Mouse (Mus musculus): ENCODE measurements around the gene Otx2. TPM values are rescaled to one million over a fixed set of nuclear protein-coding genes. Genes with fewer than 3 reads are reported as not detected.

Gene Otx2
- polyA plus RNA-seq, 1 experiment from 2014 or later: not detected

GRCm38 (mm10) chr14:48656711-48657110 lies 16.9 kb downstream of the Otx2 start:
- Histone ChIP-seq H3K4me1 (replicated peaks; ENCODE audit: control insufficient read depth, insufficient read depth) (no peaks in the 10 kb centered on the region), H3K36me3 (ENCODE audit: control insufficient read depth, insufficient read depth, low read length) (no peaks in the 10 kb centered on the region), H3K9ac (ENCODE audit: low read length) (no peak overlapping the region), H3K4me3 (ENCODE audit: low read depth, low read length) (no peak overlapping the region), H3K27ac (replicated peaks) (no peak overlapping the region), H3K27me3 (ENCODE audit: control insufficient read depth, insufficient read depth, low read length) (peaks cover 51% of the 10 kb centered on the region), H3K9me3 (ENCODE audit: control insufficient read depth, low read length) (no peaks in the 10 kb centered on the region), H3K4me2 (replicated peaks; ENCODE audit: low read depth) (no peak overlapping the region)
- DNase-seq (ENCODE audit: low spot score) (no peak), ATAC-seq (ENCODE audit: low FRiP score, low TSS enrichment) (no peak)
- WGBS: 52% methylated on average over 4 of the region's 4 CpGs
- no peak for TF ChIP-seq CTCF (IDR thresholded peaks at IDR 0.05; ENCODE audit: low read depth)
- no peak for TF ChIP-seq EP300 (optimal IDR thresholded peaks at IDR 0.05)

GRCm38 (mm10) chr14:48655792-48656550 lies 17.6 kb downstream of the Otx2 start:
- no peak for ATAC-seq (ENCODE audit: low FRiP score, low TSS enrichment)

GRCm38 (mm10) chr14:48655073-48655791 lies 18.4 kb downstream of the Otx2 start:
- Histone ChIP-seq H3K27ac (replicated peaks) (no peak overlapping the region), H3K4me1 (replicated peaks; ENCODE audit: control insufficient read depth, insufficient read depth) (no peaks in the 10 kb centered on the region), H3K27me3 (ENCODE audit: control insufficient read depth, insufficient read depth, low read length) (peaks cover 44% of the 10 kb centered on the region; the same call in 1 of the 2 replicates), H3K9me3 (ENCODE audit: control insufficient read depth, low read length) (no peaks in the 10 kb centered on the region), H3K9ac (ENCODE audit: low read length) (no peak overlapping the region), H3K36me3 (ENCODE audit: control insufficient read depth, insufficient read depth, low read length) (no peaks in the 10 kb centered on the region), H3K4me2 (replicated peaks; ENCODE audit: low read depth) (no peak overlapping the region), H3K4me3 (ENCODE audit: low read depth, low read length) (0 out of 2 replicates have a peak overlapping the region, but pooled peaks have one; percentile 10)
- ATAC-seq (ENCODE audit: low FRiP score, low TSS enrichment) (no peak), DNase-seq (ENCODE audit: low spot score) (no peak)
- 1% methylated on average over 33 of the region's 33 CpGs for WGBS
- TF ChIP-seq CTCF (IDR thresholded peaks at IDR 0.05; ENCODE audit: low read depth) (no peak), EP300 (optimal IDR thresholded peaks at IDR 0.05) (no peak)

More at GRCm38 (mm10) chr14:48655792-48656550, 17.6 kb downstream of the Otx2 start:
- H3K4me3 ChIP-seq (ENCODE audit: low read depth, low read length): no peak overlapping the region
- peaks cover 51% of the 10 kb centered on the region for H3K27me3 ChIP-seq (ENCODE audit: control insufficient read depth, insufficient read depth, low read length)
- no peak for DNase-seq (ENCODE audit: low spot score)
- no peaks in the 10 kb centered on the region for H3K4me1 ChIP-seq (replicated peaks; ENCODE audit: control insufficient read depth, insufficient read depth)
- no peak for TF ChIP-seq CTCF (IDR thresholded peaks at IDR 0.05; ENCODE audit: low read depth)
- TF ChIP-seq EP300 (optimal IDR thresholded peaks at IDR 0.05): no peak
- no peak overlapping the region for H3K27ac ChIP-seq (replicated peaks)
- no peak overlapping the region for H3K9ac ChIP-seq (ENCODE audit: low read length)
- H3K4me2 ChIP-seq (replicated peaks; ENCODE audit: low read depth): no peak overlapping the region
- WGBS: 6% methylated on average over 21 of the region's 21 CpGs
- no peaks in the 10 kb centered on the region for H3K36me3 ChIP-seq (ENCODE audit: control insufficient read depth, insufficient read depth, low read length)
- H3K9me3 ChIP-seq (ENCODE audit: control insufficient read depth, low read length): no peaks in the 10 kb centered on the region

GRCm38 (mm10) chr14:48654551-48655072 lies 19.0 kb downstream of the Otx2 start:
- WGBS: 2% methylated on average over 20 of the region's 20 CpGs
- ATAC-seq (ENCODE audit: low FRiP score, low TSS enrichment): no peak
- no peak overlapping the region for H3K9ac ChIP-seq (ENCODE audit: low read length)
- H3K36me3 ChIP-seq (ENCODE audit: control insufficient read depth, insufficient read depth, low read length): no peaks in the 10 kb centered on the region
- H3K4me1 ChIP-seq (replicated peaks; ENCODE audit: control insufficient read depth, insufficient read depth): no peaks in the 10 kb centered on the region
- no peak overlapping the region for H3K4me2 ChIP-seq (replicated peaks; ENCODE audit: low read depth)
- 0 out of 2 replicates have a peak overlapping the region, but pooled peaks have one; percentile 10 for H3K4me3 ChIP-seq (ENCODE audit: low read depth, low read length)
- no peaks in the 10 kb centered on the region for H3K9me3 ChIP-seq (ENCODE audit: control insufficient read depth, low read length)
- DNase-seq (ENCODE audit: low spot score): no peak
- TF ChIP-seq CTCF (IDR thresholded peaks at IDR 0.05; ENCODE audit: low read depth): no peak
- no peak for TF ChIP-seq EP300 (optimal IDR thresholded peaks at IDR 0.05)
- H3K27ac ChIP-seq (replicated peaks): no peak overlapping the region
- peaks cover 39% of the 10 kb centered on the region; the same call in 1 of the 2 replicates for H3K27me3 ChIP-seq (ENCODE audit: control insufficient read depth, insufficient read depth, low read length)

- DNase-seq (ENCODE audit: low spot score) (no peak), ATAC-seq (ENCODE audit: low FRiP score, low TSS enrichment) (no peak)
- H3K4me2 ChIP-seq (replicated peaks; ENCODE audit: low read depth): no peak overlapping the region
- no peaks in the 10 kb centered on the region for H3K4me1 ChIP-seq (replicated peaks; ENCODE audit: control insufficient read depth, insufficient read depth)
- 10% methylated on average over 22 of the region's 22 CpGs for WGBS
- H3K27ac ChIP-seq (replicated peaks): no peak overlapping the region
- no peak overlapping the region for H3K4me3 ChIP-seq (ENCODE audit: low read depth, low read length)
- H3K36me3 ChIP-seq (ENCODE audit: control insufficient read depth, insufficient read depth, low read length): no peaks in the 10 kb centered on the region
- no peaks in the 10 kb centered on the region for H3K9me3 ChIP-seq (ENCODE audit: control insufficient read depth, low read length)
- no peak overlapping the region for H3K9ac ChIP-seq (ENCODE audit: low read length)
- TF ChIP-seq EP300 (optimal IDR thresholded peaks at IDR 0.05) (no peak), CTCF (IDR thresholded peaks at IDR 0.05; ENCODE audit: low read depth) (no peak)
- peaks cover 38% of the 10 kb centered on the region; the same call in 1 of the 2 replicates for H3K27me3 ChIP-seq (ENCODE audit: control insufficient read depth, insufficient read depth, low read length)
These were observed 19.7 kb downstream of the Otx2 start for GRCm38 (mm10) chr14:48653676-48654510.
